Mouse (Mus musculus) limb, embryonic 11.5 days (tissue): ENCODE measurements around the gene Mib2. TPM values are rescaled to one million over a fixed set of nuclear protein-coding genes. Genes with fewer than 3 reads are reported as not detected.
"Not testable (repeated sequence)": the region's sequence is repeated elsewhere in the genome, so short reads cannot be mapped to it uniquely, and the experiment has no call there.

Experiments
- ATAC-seq: fragments of 200-750 bp; cut with Nextera tagmentation; 2 replicates; pipeline ENCODE4 v1.8.0; 2017; ENCODE audit warnings: low read depth; ENCODE audit not compliant: insufficient number of reproducible peaks, low FRiP score, low TSS enrichment
- DNase-seq: peaks from one replicate; pipeline ENCODE4 v3.0.0-alpha.2; 2015; ENCODE audit warnings: low spot score
- H3K27ac ChIP-seq: fragments of 300-500 bp; sonication (generic); replicated peaks from 2 replicates; pipeline ENCODE4 v1.5.1; 2014; ENCODE audit warnings: low read depth, mild to moderate bottlenecking, low read length
- H3K27me3 ChIP-seq: fragments of 300-500 bp; sonication (generic); 2 replicates; pipeline ENCODE4 v1.6.1; 2014; ENCODE audit warnings: mild to moderate bottlenecking, low read length, mixed read lengths; ENCODE audit not compliant: control insufficient read depth, insufficient read depth
- H3K36me3 ChIP-seq: fragments of 300-500 bp; sonication (generic); 2 replicates; pipeline ENCODE4 v1.6.1; 2014; ENCODE audit warnings: mild to moderate bottlenecking, low read length, moderate library complexity, mixed read lengths; ENCODE audit not compliant: control insufficient read depth, insufficient read depth
- H3K4me1 ChIP-seq: fragments of 300-500 bp; sonication (generic); 2 replicates; pipeline ENCODE4 v1.6.1; 2014; ENCODE audit warnings: low read length, mixed read lengths; ENCODE audit not compliant: control insufficient read depth, insufficient read depth
- H3K4me2 ChIP-seq: fragments of 300-500 bp; sonication (generic); 2 replicates; pipeline ENCODE4 v1.6.1; 2014; ENCODE audit warnings: low read depth, mild to moderate bottlenecking, moderate library complexity; ENCODE audit not compliant: severe bottlenecking
- H3K4me3 ChIP-seq: fragments of 300-500 bp; sonication (generic); 2 replicates; pipeline ENCODE4 v1.5.1; 2014; ENCODE audit warnings: low read depth, low read length
- H3K9ac ChIP-seq: fragments of 300-500 bp; sonication (generic); 2 replicates; pipeline ENCODE4 v1.6.1; 2014; ENCODE audit warnings: mild to moderate bottlenecking, low read length
- H3K9me3 ChIP-seq: fragments of 300-500 bp; sonication (generic); 2 replicates; pipeline ENCODE4 v1.6.1; 2016; ENCODE audit warnings: low read length; ENCODE audit not compliant: control insufficient read depth
- WGBS: fragments of 180-500 bp; shearing (Covaris S2); extraction: QIAGEN DNeasy Blood & Tissue Kit; methylation state at CpG from one replicate; pipeline ENCODE4 v1.1.7; 2014; 5-methylcytosine and 5-hydroxymethylcytosine counted together
- polyA plus RNA-seq: library from polyadenylated mRNA; unstranded; fragments of >200 nt; fragmentation: Nextera tagmentation; extraction: Ambion mirVana; gene quantifications from 2 replicates; pipeline ENCODE4 v1.2.1, GENCODE M21; 2014

Gene Mib2
- polyA plus RNA-seq, 1 experiment from 2014 or later: 16.6 TPM

DNA sequence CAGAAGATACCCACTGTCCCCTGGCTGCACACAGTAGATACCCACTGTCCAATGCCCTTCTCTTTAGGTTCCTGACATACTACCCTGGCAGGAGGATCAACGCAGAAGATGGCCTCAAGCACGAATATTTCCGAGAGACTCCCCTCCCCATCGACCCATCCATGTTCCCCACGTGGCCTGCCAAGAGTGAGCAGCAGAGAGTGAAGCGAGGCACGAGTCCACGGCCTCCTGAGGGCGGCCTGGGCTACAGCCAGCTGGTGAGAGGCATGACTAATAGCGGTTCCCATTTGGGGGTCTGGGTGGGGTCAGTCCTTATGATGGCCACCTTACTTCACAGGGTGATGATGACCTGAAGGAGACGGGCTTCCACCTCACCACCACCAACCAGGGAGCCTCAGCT lies 19.6 kb downstream of the Mib2 start:
- WGBS: 94% methylated on average over 11 of the region's 11 CpGs
- H3K9ac ChIP-seq: no peak overlapping the region
- H3K4me1 ChIP-seq: peaks cover 21% of the 10 kb centered on the region
- ATAC-seq: no peak
- H3K36me3 ChIP-seq: peaks cover 29% of the 10 kb centered on the region
- no peak overlapping the region for H3K4me2 ChIP-seq
- H3K9me3 ChIP-seq: no peaks in the 10 kb centered on the region
- no peak overlapping the region for H3K27ac ChIP-seq
- DNase-seq: no peak
- no peak overlapping the region for H3K4me3 ChIP-seq
- peaks cover 26% of the 10 kb centered on the region for H3K27me3 ChIP-seq

DNA sequence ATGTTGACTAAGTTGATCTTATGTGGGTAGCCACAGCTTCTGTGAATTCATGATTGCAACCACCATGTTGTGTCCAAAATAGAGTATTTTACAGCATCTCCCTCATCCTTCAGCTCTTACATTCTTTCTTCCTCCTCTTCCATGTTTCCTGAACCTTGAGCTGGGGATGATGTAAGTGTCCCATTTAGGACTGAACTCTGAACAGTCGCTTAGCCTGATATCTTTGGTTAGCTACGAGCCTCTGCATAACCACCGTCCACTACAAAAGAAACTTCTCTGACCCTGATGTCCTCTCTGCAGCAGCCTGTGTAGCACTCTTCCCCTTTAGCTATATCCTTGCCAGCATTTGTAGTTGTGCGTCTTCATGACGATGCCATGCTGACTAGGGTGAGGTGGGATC lies 23.3 kb downstream of the Mib2 start:
- H3K4me1 ChIP-seq: no peaks in the 10 kb centered on the region
- no peak overlapping the region for H3K27ac ChIP-seq
- H3K4me3 ChIP-seq: no peak overlapping the region
- no peak for ATAC-seq
- no peak overlapping the region for H3K9ac ChIP-seq
- H3K27me3 ChIP-seq: no peaks in the 10 kb centered on the region
- DNase-seq: no peak
- H3K9me3 ChIP-seq: no peaks in the 10 kb centered on the region
- no peak overlapping the region for H3K4me2 ChIP-seq
- H3K36me3 ChIP-seq: peaks cover 47% of the 10 kb centered on the region
- WGBS: 94% methylated on average over 5 of the region's 5 CpGs

- WGBS: 95% methylated on average over 2 of the region's 2 CpGs
- H3K27me3 ChIP-seq, DNase-seq, H3K4me2 ChIP-seq, H3K4me1 ChIP-seq, H3K27ac ChIP-seq, H3K9ac ChIP-seq, H3K4me3 ChIP-seq, ATAC-seq, H3K9me3 ChIP-seq: not testable (repeated sequence)
- H3K36me3 ChIP-seq: peaks cover 47% of the 10 kb centered on the region
These were observed 23.7 kb downstream of the Mib2 start, which contains the start of gene Gm10563 for GRCm38 (mm10) chr4:155645308-155645707. Gm10563 (minus strand) TSS chr4:155645408.

DNA sequence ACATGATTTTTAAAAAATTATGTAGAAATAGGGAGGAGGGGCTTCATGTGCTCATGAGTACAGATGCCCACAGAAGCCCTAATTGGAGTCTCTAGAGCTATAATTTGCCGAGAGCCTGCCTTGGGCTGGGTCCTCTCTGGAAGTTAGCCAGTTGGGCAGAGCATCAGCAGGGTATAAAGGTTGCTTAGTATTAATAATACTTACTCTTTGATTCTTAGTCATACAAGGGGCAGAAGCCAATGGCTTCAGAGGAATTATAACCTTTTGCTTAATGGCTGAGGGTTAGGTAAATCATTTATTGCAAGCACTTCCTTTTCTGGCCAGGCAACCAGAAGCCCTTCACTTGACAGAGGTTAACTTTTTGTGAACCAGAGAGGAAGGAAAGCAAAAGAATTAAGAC lies 25.5 kb downstream of the Mib2 start:
- no peak overlapping the region for H3K27ac ChIP-seq
- ATAC-seq (no peak), DNase-seq (no peak)
- no peaks in the 10 kb centered on the region for H3K27me3 ChIP-seq
- 91% methylated on average over 1 of the region's 1 CpGs for WGBS
- H3K9me3 ChIP-seq: no peaks in the 10 kb centered on the region
- no peak overlapping the region for H3K9ac ChIP-seq
- no peak overlapping the region for H3K4me3 ChIP-seq
- no peak overlapping the region for H3K4me2 ChIP-seq
- H3K4me1 ChIP-seq: no peaks in the 10 kb centered on the region
- peaks cover 44% of the 10 kb centered on the region for H3K36me3 ChIP-seq

DNA sequence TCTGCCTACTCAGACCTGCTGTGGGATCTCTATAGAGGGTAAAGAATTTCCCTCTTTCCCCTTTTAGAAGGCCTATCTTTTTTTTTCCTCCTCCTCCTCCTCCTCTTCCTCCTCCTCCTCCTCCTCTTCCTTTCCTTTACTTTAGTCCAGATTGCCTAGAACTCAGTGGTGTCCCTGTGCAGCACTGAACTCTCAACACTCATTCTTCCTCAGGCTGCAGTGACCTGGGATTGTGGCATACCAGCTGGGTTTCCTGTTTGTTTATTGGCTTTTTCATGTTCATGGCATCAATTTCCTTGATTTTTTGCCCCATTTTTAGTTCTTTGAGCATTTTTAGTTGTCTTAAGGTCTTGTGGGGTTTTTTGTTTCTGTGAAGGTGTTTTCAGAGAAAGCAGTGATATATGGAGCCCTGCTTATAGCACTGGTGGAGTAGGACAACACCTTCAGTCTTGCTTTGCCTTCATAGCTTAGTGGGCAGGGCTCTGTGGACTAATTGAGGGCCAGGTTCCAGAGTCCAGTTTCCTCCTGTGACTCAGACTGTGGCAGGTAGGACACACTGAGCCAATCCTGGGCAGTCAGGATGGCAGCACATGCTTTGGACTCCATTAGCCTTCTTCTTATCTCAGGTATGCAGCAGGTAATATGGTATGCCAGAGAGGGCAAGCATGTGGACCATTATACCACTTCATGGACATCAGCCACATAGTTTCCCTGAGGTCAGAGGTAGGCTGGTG lies 33.1 kb downstream of the Mib2 start:
- H3K4me2 ChIP-seq: no peak overlapping the region
- H3K9me3 ChIP-seq: no peaks in the 10 kb centered on the region
- H3K27me3 ChIP-seq: no peaks in the 10 kb centered on the region
- peaks cover 34% of the 10 kb centered on the region for H3K36me3 ChIP-seq
- no peak for ATAC-seq
- H3K9ac ChIP-seq: no peak overlapping the region
- H3K4me1 ChIP-seq: no peaks in the 10 kb centered on the region
- H3K4me3 ChIP-seq: no peak overlapping the region
- H3K27ac ChIP-seq: no peak overlapping the region
- no peak for DNase-seq

- DNase-seq: no peak
- Histone ChIP-seq H3K36me3 (peaks cover 28% of the 10 kb centered on the region), H3K4me2 (no peak overlapping the region), H3K4me3 (no peak overlapping the region), H3K9ac (no peak overlapping the region), H3K27ac (no peak overlapping the region), H3K4me1 (no peaks in the 10 kb centered on the region), H3K27me3 (no peaks in the 10 kb centered on the region), H3K9me3 (no peaks in the 10 kb centered on the region)
- no peak for ATAC-seq
- 89% methylated on average over 6 of the region's 6 CpGs for WGBS
These were observed 38.7 kb downstream of the Mib2 start for GRCm38 (mm10) chr4:155630267-155630666.

- ATAC-seq (peak; percentile 98), DNase-seq (peak; percentile 96)
- under 1% methylated on average over 84 of the region's 84 CpGs for WGBS
- 0 out of 2 replicates have a peak, but pooled peaks cover 3% of the 10 kb centered on the region for H3K4me1 ChIP-seq
- H3K27ac ChIP-seq: peak within 1 kb of the TSS; percentile 59; the same call in 1 of the 2 replicates
- H3K36me3 ChIP-seq: peaks cover 6% of the 10 kb centered on the region; the same call in 1 of the 2 replicates
- no peaks in the 10 kb centered on the region for H3K27me3 ChIP-seq
- H3K4me3 ChIP-seq: peak within 1 kb of the TSS; percentile 91
- peak within 1 kb of the TSS; percentile 60 for H3K4me2 ChIP-seq
- H3K9me3 ChIP-seq: no peaks in the 10 kb centered on the region
- peak within 1 kb of the TSS; percentile 77 for H3K9ac ChIP-seq
These were observed 44.4 kb downstream of the Mib2 start, which contains the start of gene Cdk11b for GRCm38 (mm10) chr4:155624338-155625291. Cdk11b (plus strand) TSS chr4:155624854.

GRCm38 (mm10) chr4:155618321-155618720 lies 50.7 kb downstream of the Mib2 start:
- Histone ChIP-seq H3K27me3 (no peaks in the 10 kb centered on the region), H3K9me3 (no peaks in the 10 kb centered on the region), H3K27ac (no peak overlapping the region), H3K4me1 (no peaks in the 10 kb centered on the region), H3K4me3 (no peak overlapping the region), H3K36me3 (peaks cover 8% of the 10 kb centered on the region), H3K9ac (no peak overlapping the region), H3K4me2 (no peak overlapping the region)
- ATAC-seq (no peak), DNase-seq (no peak)
- WGBS: 92% methylated on average over 5 of the region's 5 CpGs
